ENCODE assay signal across 27 mouse cellular contexts in the genomic region with DNA sequence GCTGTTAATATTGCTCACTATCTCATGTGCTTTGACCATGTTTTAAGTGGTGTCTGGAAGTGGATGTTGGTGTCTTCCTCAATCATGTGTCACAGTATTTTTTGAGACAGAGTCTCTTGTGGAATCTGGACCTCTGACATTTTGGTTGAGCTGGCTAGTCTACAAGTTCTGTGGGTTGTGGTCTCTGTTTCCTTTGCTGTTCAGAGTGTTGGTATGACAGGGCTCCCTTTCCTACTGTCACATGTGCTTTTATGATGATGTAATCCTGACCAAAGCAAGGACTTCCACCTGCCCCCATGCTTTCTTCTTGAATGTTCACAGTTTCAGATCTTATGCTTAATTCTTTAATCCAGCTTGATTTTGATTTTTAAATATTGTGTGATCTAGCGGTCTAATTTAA.
"Had no signal": no experiment of that assay in that cellular context is flagged by ENCODE, and none has a peak within 500 bp of the region (broad histone marks: within the 10 kb centered on the region; RNA-seq: fewer than 3 reads in every experiment).

No protein-coding gene starts in this region.

- H3K9me3 ChIP-seq: heart, embryonic 13.5 days; heart, embryonic 15.5 days; intestine, embryonic 15.5 days; kidney, embryonic 15.5 days; limb, embryonic 10.5 days; limb, embryonic 12.5 days; liver, embryonic 13.5 days; liver, embryonic 15.5 days had no signal

- ATAC-seq: hindbrain, embryonic 16.5 days; inflammation-experienced regulatory T-cells, adult 6 months; intestine, embryonic 15.5 days had no signal

- H3K4me3 ChIP-seq: heart, embryonic 13.5 days; heart, embryonic 15.5 days; intestine, embryonic 15.5 days; kidney, embryonic 15.5 days; layer of hippocampus, adult 2 months; left cerebral cortex, adult 2 months; limb, embryonic 10.5 days; limb, embryonic 12.5 days; liver, embryonic 13.5 days; liver, embryonic 15.5 days had no signal

- H3K36me3 ChIP-seq: heart, embryonic 13.5 days; heart, embryonic 15.5 days; intestine, embryonic 15.5 days; kidney, embryonic 15.5 days; limb, embryonic 10.5 days; limb, embryonic 12.5 days; liver, embryonic 13.5 days; liver, embryonic 15.5 days had no signal

- H3K9ac ChIP-seq: heart, embryonic 13.5 days; heart, embryonic 15.5 days; hindbrain, embryonic 14.5 days; intestine, embryonic 15.5 days; kidney, embryonic 15.5 days; limb, embryonic 12.5 days; liver, embryonic 13.5 days; liver, embryonic 15.5 days had no signal

- H3K27ac ChIP-seq: heart, embryonic 13.5 days; heart, embryonic 15.5 days; hindbrain, embryonic 14.5 days; intestine, embryonic 15.5 days; kidney, embryonic 15.5 days; kidney, postnatal 0 days; layer of hippocampus, adult 2 months; left cerebral cortex, adult 2 months; limb, embryonic 10.5 days; limb, embryonic 12.5 days; liver, embryonic 13.5 days; liver, embryonic 15.5 days had no signal

- H3K4me2 ChIP-seq: heart, embryonic 11.5 days; heart, embryonic 13.5 days; heart, embryonic 15.5 days; hindbrain, embryonic 14.5 days; intestine, embryonic 15.5 days; kidney, embryonic 15.5 days; limb, embryonic 12.5 days; liver, embryonic 11.5 days; liver, embryonic 13.5 days; liver, embryonic 15.5 days had no signal

- DNase-seq: gastrocnemius, postnatal 14 days; gastrocnemius, postnatal 36 days; heart, adult 18-20 months; heart, postnatal 14 days; heart, postnatal 36 days; kidney, adult 11 months; kidney, adult 2 months; kidney, adult 9 months; kidney, postnatal 25 days; kidney, postnatal 4 days; liver; liver, embryonic 13.5 days had no signal

- H3K4me1 ChIP-seq: heart, embryonic 13.5 days; heart, embryonic 15.5 days; intestine, embryonic 15.5 days; kidney, embryonic 15.5 days; limb, embryonic 10.5 days; limb, embryonic 12.5 days; liver, embryonic 13.5 days; liver, embryonic 15.5 days had no signal

- H3K27me3 ChIP-seq: heart, embryonic 13.5 days; heart, embryonic 15.5 days; intestine, embryonic 15.5 days; kidney, embryonic 15.5 days; limb, embryonic 12.5 days; liver, embryonic 13.5 days; liver, embryonic 15.5 days had no signal
